Mouse (Mus musculus): ENCODE measurements around the gene A4galt.
"Not testable (repeated sequence)": the region's sequence is repeated elsewhere in the genome, so short reads cannot be mapped to it uniquely, and the experiment has no call there.

A4galt gene

DNA sequence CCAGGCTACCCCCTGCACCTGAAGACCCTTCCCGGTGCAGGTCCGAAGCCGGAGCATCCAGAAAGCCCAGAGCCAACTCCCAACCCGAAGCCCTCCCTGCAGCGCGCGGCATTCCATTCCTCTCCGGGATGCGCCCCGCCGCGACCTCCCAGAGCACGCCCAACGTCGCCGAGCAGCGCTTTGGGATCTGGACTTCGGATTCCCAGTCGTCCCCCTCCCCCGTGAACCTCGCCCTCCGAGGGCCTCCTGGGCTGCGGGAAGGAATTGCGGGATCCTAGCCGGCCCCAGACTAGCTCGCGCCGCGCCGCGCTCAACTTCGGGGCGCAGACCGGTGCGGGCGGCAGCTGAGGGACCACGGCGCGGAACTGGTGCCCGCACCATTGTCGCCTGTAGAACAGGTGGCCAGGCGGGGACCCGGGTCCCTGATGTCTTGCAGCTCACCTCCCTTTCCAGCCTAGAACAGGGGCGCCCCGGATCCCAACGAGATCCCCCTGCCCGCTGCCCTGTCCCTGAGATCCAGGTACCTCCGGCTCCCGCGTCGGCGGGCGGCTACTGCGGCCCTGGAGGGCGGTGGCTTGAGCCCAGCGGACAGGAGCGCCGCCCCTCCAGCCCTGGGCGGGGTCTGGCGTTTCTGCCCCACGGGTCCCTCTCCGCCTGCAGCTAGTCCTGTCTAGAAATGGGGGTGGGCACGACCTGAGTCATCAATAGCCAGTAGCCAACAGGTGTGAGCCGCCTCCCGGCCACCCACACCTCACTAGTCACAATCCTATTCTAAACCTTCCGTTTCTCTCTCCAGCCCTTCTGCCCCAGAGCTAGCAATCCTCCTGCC lies at the start of gene A4galt:
Gene A4galt, minus strand, starts transcription at position 599 of the 829 bp plus-strand sequence.
- peak; percentile 68 to 72 for DNase-seq (ENCODE audit: low spot score in 2 of 2)

DNA sequence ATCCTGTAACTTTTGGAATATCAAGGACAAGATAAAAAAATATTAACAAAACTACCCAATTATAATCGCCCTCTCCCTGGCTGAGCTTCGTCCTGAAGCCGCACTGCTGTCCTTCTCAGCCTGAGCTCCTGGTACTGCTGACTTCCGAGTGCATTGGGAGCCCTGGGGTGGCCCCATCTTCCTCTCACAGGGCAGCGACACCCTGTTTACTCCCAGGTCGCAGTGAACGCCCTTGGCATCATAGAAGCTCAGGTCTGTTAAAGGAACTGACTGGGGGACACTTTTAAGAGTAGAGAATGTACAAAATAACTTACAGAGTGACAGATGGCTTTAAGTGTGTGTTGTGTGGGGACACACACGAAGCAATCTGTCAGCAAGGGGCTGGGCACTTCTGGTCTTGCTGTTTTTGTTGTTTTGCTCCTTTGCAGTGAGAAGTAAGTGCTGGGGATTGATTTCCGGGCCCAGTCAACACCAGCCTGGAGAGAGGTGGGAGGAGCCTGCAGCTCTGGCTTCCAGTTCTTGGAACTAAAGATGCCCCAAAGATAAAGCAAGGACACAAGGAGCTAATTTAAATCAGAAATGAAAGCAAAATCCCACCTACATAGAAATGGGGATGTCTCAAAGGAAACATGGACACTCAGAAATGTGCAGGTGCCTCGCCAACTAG lies 48.5 kb upstream of the A4galt start:
- no peak for DNase-seq (ENCODE audit: low spot score in 2 of 2)

DNA sequence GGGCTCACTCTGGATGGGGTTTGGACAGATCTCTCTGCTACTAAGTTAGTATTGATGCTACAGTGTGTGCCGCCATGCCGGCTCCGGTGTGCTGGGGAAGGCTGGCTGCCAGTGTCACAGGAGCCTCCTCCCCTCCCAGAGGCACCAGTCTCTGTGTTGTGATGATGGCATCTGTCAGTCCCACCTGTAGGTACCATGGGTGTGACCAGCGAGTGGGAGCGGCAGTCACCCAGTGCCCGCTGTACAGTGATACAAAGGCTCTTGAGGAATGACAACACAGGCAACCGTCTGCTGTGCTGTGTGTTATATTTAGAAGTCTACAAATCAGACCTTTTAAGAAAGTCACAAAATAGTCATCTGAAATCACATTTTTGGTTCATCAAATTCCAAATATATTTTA lies 47.9 kb upstream of the A4galt start:
- DNase-seq (ENCODE audit: low spot score in 2 of 2), result no peak

DNA sequence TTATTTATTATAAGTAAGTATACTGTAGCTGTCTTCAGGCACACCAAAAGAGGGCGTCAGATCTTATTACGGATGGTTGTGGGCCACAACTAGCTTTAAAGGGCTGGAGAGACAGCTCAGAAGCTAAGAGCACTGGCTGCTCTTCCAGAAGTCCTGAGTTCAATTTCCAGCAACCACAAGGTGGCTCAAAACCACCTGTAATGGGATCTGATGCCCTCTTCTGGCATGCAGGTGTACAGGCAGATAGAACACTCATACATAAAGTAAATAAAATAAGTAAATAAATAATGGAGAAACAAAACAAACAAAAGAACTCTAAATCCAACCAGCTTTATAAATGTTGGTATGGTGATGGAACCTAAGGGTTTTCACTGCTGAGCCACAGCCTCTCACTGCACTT lies 47.2 kb upstream of the A4galt start:
- no peak for DNase-seq (ENCODE audit: low spot score in 2 of 2)

DNA sequence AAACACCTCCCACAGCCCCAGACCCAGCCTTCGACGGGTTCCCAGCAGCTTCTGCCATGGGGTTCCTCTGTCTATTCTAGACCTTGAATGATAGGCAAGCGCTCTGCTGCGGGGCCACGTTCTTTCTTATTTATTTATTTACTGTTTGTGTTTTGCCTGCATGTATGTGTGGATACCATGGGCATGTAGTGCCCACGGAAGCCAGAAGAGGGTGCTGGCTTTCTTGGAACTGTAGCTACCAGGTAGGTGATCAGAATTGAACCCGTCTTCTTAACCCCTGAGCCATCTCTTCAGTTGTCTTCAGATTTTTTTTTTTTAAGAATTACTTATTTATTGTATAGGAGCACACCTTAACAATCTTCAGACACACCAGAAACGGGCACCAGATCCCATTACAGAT lies 46.7 kb upstream of the A4galt start:
- no peak for DNase-seq (ENCODE audit: low spot score in 2 of 2)

DNA sequence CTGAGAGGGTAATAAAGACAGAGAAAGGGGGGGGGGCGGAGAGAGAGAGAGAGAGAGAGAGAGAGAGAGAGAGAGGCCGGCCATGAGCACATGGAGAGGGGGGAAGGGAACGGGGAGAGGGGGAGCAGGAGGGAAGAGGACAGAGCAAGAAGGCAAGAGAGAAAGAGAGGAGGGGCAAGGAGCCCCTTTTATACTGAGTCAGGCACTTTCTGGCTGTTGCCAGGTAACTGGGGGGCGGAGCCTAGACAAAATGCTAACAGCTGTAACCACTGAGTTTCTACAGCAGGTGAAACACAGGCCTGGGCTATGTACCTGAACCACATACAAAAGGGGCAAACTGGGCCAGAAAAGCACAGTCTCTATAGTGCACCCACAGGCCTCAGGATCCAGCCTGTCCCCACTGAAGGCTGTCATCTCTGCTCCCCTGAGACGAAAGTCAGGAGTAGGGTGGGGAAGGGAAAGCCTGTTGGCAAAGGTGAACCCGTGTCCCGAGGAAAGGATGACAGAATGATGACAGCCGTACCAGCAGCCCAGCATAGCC lies 45.3 kb upstream of the A4galt start:
- DNase-seq (ENCODE audit: low spot score in 2 of 2), result no peak

DNA sequence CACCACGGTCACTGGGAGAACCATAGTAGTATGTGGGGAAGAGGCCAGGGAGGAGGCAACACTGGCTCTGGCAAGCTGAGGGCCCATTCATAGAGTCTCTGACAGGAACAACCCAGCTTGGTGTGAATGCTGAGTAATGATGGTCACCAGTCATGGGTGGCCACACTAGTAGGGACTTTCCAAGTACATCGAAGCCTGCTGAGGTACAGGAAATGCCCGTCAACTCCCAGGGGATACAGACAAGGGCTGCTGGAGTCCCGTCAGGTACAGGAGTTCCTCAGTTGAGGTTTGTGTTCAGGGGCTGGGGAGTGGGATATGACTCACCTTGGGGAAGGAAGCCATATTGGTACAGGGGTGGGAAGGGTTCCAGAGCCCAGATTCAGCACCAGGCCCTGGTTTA lies 44.5 kb upstream of the A4galt start:
- DNase-seq (ENCODE audit: low spot score in 2 of 2), result no peak

DNA sequence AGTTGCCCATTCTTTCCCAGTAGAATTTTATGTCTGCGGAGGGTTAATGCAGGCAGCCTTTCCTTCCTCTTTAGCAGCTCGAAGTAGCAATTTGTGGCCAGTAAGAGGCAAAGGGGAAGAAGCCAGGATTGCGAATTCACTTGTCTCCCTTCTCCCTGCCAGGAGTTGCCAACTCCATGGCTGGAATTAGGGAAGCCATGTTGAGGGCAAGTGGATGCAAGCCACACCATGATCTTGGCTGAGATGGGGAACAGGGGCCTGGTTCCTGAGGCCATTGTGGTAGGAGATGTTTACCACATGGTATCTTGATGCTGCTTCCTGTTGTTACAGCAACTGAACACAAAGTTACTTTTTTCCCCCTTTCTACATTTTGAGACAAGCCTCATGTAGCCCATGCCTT lies 43.4 kb upstream of the A4galt start:
- no peak for DNase-seq (ENCODE audit: low spot score in 2 of 2)

DNA sequence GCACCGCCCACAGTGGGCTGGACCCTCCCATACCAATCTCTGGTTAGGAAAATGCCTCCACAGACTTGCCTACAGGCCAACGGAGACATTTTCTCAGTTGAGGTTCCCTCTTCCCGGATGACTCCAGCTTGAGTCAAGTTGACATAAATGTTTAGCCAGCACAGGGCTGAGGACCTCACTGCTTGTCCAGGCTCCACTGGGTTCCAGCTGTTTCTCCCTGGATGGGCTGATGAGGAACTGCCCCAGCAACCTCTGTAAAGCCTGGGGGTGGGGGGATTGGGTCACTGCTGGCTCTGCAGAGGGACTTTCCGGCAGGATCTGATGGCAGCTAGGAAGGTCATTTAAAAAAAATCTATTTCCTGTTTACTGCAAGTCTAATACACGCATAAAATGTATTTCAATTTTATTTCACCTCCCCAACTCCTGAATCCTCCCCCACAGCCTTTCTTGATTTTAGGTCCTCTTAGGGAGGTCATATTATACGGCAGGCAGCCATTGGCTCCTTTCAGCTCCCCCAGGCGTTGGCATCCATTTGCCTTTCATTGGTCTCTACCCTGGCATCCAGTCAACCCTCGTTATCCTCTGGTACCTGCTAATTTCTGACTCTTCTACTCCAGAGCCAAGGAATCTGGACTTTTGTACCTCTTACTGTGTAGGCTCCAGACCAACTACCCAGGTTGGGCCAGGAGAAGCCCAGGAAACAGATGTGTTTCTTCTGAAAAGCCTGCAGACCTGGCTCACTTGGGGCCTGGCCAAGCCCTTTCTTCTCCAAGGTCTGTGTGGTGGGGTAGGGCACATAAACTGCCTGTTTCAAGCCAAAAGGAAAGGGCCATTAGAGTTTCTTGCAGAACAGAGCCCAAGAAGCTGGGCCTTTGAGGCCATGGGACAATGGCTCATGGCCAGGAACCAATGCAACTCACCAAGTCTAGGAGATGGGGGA lies 42.4 kb upstream of the A4galt start:
- DNase-seq (ENCODE audit: low spot score in 2 of 2), result no peak

DNA sequence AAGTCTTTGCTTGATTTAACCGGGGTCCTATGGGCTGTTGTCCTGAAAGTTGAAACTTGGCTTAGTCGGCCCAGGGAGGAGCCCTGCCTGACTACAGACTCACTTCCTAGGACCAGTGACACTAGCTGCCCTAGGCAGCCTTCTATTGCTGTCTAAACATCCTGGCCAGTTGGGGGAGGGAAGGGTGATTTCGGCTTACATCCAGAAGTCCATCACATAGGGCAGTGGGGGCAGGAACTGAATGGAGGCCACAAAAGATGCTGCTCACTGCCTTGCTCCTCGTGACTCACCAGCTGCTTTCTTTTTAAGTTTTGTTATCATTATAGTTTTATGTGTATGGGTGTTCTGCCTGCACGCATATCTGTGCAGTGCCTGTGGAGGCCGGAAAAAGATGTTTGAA lies 41.6 kb upstream of the A4galt start:
- peak in 1 of 2 experiments; percentile 47 for DNase-seq (ENCODE audit: low spot score in 2 of 2)

DNA sequence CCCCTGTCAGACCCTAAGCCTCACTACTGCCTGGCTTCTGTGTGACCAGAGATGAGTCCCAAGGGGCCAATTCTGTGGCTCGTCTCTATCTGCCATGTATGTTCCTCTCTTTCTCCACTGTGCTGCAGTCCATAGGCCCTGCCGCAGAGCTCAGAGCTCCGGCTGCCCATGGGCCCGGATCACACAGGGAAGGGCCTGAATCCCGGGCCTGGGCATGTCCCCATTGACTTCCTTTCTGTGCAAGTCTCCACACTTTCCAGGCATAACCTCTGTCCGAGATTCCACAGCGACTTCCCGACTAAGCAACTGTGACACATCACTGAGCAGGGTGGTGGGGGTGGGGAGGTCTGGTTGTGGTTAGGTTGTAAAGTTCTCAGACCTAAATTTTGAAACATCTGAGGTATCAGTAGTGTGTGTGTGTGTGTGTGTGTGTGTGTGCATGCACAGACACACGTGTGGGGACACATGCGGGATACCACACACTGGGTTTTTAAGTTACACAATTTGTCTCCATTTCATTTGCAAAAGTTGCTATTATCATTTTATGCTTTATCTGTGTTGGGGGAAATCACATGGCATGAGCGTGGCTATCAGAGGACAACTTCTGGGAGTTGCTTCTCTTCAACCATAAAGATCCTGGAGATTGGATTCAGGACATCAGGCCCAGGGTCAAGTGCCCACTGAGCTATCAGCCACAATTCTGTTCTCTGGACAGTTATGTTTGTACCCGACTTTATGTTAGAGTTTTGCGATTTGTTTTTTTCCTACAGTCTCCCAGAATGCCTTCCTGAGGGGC lies 40.9 kb upstream of the A4galt start:
- peak in 1 of 2 experiments; percentile 67 for DNase-seq (ENCODE audit: low spot score in 2 of 2)

DNA sequence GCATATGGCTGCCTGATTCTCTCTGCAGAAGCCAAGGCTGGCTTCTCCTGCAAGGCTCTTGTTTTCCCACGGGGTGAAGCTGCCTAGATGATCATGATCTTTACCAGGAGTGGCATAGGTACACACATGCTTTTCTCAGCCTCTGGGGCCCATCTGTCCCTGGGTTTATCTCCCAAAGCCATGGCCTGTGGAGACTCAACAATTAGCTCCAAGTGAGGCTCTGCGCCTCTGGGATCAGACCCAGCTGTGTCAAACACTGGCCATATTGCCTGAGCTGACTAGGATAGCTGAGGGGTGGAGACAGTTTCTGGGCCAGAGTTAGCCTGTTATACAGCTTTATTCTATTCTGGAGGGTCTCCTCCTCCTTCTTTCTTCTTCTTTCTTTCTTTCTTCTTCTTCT lies 39.3 kb upstream of the A4galt start:
- no peak for DNase-seq (ENCODE audit: low spot score in 2 of 2)

DNA sequence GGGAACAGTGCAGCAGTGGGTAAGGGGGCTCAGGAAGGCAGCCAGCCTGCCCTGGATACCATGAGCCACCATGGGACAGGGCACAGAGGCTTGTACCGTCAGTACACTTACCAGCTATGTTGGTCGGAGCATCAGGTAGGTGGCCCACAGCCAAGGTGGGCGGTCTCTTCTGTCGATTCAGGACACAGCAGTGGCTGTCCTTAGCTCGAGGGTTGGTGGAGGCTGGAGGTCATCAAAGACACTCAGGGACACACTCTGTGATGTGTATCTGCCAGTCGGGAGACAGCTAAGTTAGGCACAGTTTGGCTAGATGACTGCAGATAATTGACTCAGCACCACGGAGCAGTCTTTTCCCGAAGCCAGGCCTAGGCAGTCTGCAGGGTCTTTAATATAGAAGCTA lies 33.3 kb upstream of the A4galt start:
- no peak for DNase-seq (ENCODE audit: low spot score in 2 of 2)

DNA sequence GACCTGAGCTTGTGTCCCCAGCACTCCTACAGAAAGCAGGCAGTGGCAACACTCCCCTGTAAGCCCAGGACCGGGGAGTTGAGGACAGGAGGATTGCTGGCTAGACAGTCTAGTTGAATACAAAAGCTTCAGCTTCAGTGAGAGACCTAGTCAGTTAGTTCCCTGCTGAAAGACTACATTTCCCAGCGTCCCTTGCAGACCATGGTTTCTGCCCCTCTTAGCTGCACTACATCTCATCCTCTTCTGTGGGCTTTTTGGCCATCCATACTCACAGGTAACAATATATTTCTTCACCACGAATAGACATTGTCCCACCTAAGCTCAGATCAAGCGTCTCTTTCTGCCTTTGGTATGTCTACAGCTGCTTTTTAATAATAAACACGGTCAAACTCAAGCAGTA lies 30.8 kb upstream of the A4galt start:
- no peak for DNase-seq (ENCODE audit: low spot score in 2 of 2)

DNA sequence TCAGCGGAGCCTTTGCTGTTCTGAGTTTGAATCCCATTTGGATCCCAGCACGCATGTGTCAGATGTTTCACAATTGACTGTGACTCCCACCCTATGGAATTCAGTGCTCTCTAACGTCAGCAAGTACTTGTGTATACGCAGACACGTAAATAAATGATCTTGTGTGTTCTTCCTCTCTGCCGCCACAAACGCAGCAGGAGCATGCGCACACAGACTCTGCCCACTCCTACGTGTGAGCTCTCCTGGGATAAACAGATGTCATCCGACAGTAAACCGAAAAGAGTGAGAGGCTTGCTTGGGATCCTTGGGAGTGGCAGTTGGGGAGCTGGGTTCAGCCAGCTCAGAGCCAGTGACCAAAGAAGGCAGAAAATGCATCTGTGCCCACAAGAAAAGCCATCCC lies 29.7 kb upstream of the A4galt start:
- no peak for DNase-seq (ENCODE audit: low spot score in 2 of 2)

DNA sequence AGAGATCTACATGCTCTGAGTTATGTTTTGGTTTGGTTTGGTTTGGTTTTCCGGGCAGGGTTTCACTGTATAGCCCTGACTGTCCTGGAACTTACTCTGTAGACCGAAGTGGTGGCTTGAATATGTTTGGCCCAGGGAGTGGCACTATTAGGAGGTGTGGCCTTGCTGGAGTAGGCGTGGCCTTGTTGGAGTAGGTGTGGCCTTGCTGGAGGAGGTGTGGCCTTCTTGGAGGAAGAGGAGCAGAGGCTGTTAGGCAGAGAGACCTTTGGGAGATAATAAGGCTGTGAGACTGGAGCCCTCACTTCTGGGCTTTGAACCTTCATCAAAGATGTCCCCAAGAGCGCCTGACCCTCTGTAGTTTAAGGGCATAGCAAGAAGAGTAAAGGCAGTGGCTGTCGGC lies 27.0 kb upstream of the A4galt start:
- no peak for DNase-seq (ENCODE audit: low spot score in 2 of 2)

DNA sequence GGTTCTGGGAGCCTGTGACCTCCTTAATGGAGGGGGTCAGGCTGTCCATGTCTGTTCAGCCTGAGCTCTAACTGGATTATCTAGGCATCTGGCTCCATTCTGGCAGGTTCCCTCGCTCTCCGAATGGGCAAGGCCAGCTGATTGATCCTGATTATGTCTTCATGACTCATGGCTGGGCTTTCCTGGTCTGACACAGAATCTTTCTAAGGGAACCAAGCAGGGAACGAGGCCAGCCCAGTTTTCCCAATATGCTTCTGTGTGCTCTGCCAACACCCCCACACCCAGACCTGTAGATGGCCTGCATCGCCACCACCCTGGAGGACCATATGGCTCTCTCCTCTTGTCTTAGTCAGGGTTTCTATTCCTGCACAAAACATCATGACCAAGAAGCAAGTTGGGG lies 25.9 kb upstream of the A4galt start:
- no peak for DNase-seq (ENCODE audit: low spot score in 2 of 2)

DNA sequence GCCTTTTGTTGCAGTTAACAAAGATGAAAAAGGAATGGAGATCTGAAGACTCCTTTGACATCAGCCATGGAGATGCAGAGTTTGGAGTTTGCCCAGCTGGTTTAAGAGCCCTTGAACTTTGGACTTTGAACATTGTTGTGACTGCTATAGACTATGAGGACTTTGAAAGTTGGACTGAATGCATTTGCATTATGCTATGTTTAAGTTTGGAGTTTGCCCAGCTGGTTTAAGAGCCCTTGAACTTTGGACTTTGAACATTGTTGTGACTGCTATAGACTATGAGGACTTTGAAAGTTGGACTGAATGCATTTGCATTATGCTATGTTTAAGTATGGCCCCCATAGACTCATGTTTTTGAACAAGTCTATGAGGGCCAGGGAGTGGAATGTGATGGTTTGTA lies 22.7 kb upstream of the A4galt start:
- not testable (repeated sequence) for DNase-seq (ENCODE audit: low spot score in 2 of 2)

DNA sequence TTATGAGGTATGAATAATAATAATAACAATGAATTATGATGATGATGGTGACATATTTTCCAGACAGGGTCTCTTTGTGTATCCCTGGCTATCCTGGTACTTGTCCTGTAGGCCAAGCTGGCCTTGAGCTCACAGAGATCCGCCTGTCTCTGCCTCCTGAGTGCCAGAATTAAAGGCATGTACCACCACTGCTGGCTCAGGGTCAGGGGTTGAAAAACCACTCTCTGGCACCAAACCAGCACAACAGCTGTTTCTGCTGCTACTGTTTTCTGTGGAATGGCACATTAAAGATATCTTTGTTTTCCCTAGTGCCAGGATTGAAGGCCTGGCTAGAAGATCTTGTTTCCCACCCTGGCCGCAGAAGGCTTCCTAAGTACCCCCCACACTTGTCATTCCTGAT lies 21.4 kb upstream of the A4galt start:
- DNase-seq (ENCODE audit: low spot score in 2 of 2), result no peak

DNA sequence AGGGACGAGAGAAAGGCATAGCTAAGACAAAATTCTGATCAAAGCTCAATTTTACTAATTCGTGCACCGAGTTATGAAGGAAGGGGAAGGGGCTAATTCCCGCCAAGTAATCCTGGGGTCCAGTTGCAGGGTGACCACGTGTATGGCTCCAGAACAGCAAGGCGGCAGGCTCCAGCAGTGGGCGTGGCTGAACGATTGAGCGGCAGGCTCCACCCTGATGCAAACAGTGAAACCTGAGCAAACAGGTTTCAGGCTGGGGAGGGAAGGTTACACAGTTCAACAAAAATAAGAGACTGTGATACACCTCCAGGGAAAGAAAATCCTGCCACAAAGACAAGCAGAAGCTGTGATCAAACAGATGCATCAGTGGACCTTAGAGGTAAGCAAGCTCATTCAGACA lies 19.6 kb upstream of the A4galt start:
- peak; percentile 50 to 57 for DNase-seq (ENCODE audit: low spot score in 2 of 2)

DNA sequence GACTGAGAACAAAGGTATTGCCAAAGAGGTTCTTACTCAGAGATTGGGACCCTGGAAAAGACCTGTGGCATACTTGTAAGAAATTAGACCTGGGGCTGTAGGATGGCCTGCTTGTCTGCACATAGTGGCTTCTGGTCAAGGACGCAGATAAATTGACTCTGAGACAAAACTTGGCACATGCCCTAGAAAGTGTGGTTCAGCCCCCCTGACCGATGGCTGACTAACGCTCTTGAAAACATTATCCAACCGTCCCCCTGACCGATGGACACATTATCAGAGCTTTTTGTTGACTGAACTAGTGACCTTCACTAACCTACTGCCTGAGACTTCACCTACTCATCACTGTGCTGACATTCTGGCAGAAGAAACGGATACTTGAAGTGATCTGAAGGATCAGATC lies 18.4 kb upstream of the A4galt start:
- DNase-seq (ENCODE audit: low spot score in 2 of 2), result not testable (repeated sequence)
